Mouse (Mus musculus) lung, adult 2 months (tissue): ENCODE measurements around the gene Pth2.

Source experiments
- CTCF ChIP-seq: fragments of 200-500 bp; IDR thresholded peaks from 2 replicates; pipeline ENCODE4 v1.5.1; 2011; ENCODE audit warnings: mild to moderate bottlenecking, low read length, control low read depth; ENCODE audit not compliant: insufficient read depth
- POLR2A ChIP-seq: fragments of 200-500 bp; IDR thresholded peaks from 2 replicates; pipeline ENCODE4 v1.6.1; 2011; ENCODE audit warnings: low read depth, mild to moderate bottlenecking, control low read depth, low read length, borderline replicate concordance; ENCODE audit errors: extremely low read depth

DNA sequence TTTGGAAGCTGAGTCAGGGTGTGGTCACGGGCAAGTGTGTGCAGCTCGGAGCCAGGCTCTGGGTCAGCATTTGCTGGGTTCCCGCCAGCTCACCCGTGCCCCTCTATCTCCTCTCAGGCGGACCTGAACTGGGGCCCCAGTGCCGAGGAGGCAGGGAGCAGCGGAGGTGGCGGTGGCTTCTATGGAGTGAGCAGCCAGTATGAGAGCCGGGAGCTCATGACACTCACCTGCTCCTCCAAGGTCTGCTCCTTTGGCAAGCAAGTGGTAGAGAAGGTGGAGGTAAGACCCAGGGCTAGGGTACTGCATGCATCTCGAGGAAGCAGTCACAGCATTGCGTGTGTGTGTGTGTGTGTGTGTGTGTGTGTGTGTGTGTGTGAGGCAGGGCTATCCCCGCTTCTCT lies 50.4 kb downstream of the Pth2 start:
- no peak for TF ChIP-seq CTCF
- TF ChIP-seq POLR2A: no peak
